Mouse (Mus musculus): ENCODE measurements around the gene Tspan8.

DNA sequence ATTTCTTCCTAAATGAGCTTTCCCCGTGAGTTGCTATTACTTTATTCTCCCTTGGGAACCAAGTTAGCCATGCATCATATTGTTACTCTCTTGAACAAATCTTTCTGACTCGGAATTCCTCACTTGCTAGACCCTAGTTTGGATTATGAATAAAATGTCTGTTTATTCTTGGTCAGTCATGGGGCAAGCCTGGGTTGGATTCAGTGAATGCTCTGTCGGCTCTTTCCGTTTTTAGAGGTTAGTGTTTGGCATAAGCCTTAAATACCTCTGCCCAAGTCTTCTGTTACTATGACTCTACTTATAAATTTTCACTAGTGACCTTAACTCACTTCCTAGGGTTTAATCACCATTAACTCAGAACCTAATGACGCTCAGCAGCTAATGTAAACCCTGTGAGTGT, 5.1 kb upstream of the Tspan8 start:
- TF ChIP-seq CTCF (IDR thresholded peaks at IDR 0.05; ENCODE audit: extremely low read depth, insufficient read length, insufficient replicate concordance, low read depth, low read length) (no peak), POLR2A (IDR thresholded peaks at IDR 0.05; ENCODE audit: low read depth, low read length) (no peak)

All from small intestine, adult 2 months (tissue).